Mouse (Mus musculus) CH12.LX (cell line): Measurements from ENCODE around the gene Plgrkt.

Source experiments
- CTCF ChIP-seq, 2 experiments: IDR thresholded peaks in 1 of 2; conservative IDR thresholded peaks in 1 of 2; 2 replicates each; pipeline ENCODE4 v1.5.1; 2011 to 2012; ENCODE audit warnings: low read depth in 2 of 2, low read length in 2 of 2, improper control_type of control experiment in 1 of 2, inconsistent platforms in 1 of 2, mild to moderate bottlenecking in 1 of 2, moderate library complexity in 1 of 2
- ELF1 ChIP-seq: IDR thresholded peaks from 2 replicates; pipeline ENCODE4 v1.6.1; 2014; ENCODE audit warnings: low read depth, mild to moderate bottlenecking, inconsistent platforms, low read length, improper control_type of control experiment
- JUN ChIP-seq: IDR thresholded peaks from 2 replicates; pipeline ENCODE4 v1.6.1; 2011; ENCODE audit warnings: low read depth, mild to moderate bottlenecking, low read length, improper control_type of control experiment, moderate library complexity; ENCODE audit not compliant: insufficient read depth
- MAZ ChIP-seq: IDR thresholded peaks from 2 replicates; pipeline ENCODE4 v1.6.1; 2012; ENCODE audit warnings: low read depth, mild to moderate bottlenecking, inconsistent platforms, low read length, improper control_type of control experiment, moderate library complexity
- NELFE ChIP-seq: IDR thresholded peaks from 2 replicates; pipeline ENCODE4 v1.6.1; 2011; ENCODE audit warnings: low read depth, low read length, improper control_type of control experiment
- POLR2A ChIP-seq: IDR thresholded peaks from 2 replicates; pipeline ENCODE4 v1.6.1; 2011; ENCODE audit warnings: low read depth, mild to moderate bottlenecking, improper control_type of control experiment, low read length
- SIN3A ChIP-seq: IDR thresholded peaks from 2 replicates; pipeline ENCODE4 v1.6.1; 2012; ENCODE audit warnings: low read length, improper control_type of control experiment, inconsistent platforms
- ZNF384 ChIP-seq: IDR thresholded peaks from 2 replicates; pipeline ENCODE4 v1.6.1; 2012; ENCODE audit warnings: low read depth, low read length, improper control_type of control experiment, inconsistent platforms

- no peak for TF ChIP-seq CTCF (conservative IDR thresholded peaks at IDR 0.05 in 1 of 2, IDR thresholded peaks at IDR 0.05 in 1 of 2; ENCODE audit: low read depth in 2 of 2, low read length in 2 of 2)
- no peak for TF ChIP-seq ELF1
- TF ChIP-seq SIN3A, result no peak
- no peak for TF ChIP-seq JUN
- no peak for TF ChIP-seq POLR2A
- TF ChIP-seq NELFE, result no peak
- TF ChIP-seq ZNF384, result no peak
- TF ChIP-seq MAZ, result no peak
Measured at GRCm38 (mm10) chr19:29344868-29345267, 22.3 kb downstream of the Plgrkt start.
